Mouse (Mus musculus) heart, postnatal 0 days (tissue): Measurements from ENCODE around the gene Olfr33.

Source experiments
- CTCF ChIP-seq: IDR thresholded peaks from 2 replicates; pipeline ENCODE4 v1.5.1; 2016; ENCODE audit warnings: antibody characterized with exemption, control low read depth, low read depth
- EP300 ChIP-seq: IDR thresholded peaks from 2 replicates; pipeline ENCODE4 v1.6.1; 2016; ENCODE audit warnings: antibody characterized with exemption, low read depth

DNA sequence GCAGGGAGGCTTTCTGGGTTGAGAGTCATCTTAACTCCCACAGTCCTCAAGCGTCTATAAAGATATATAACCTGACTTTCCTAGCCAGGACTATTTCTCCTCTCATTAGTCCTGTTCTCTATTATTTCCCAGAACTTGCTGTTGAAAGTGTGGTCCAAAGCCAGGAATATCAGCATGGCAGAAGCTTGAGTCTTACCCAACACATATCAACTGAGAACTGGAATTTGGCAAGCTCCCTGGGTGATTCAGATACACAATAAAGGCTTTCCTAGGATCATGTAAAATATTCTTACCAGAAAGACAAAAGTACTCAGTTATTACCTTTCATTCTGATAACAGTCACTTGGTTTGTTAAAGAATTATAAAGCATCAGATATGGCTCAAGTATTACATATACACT is 37.0 kb downstream of the Olfr33 start:
- no peak for TF ChIP-seq EP300
- no peak for TF ChIP-seq CTCF
